Mouse (Mus musculus): ENCODE results near the gene Amotl1. TPM values are rescaled to one million over a fixed set of nuclear protein-coding genes. Genes with fewer than 3 reads are reported as not detected.

Gene Amotl1
- total and polyA plus RNA-seq, 2 experiments = 4.0 to 5.0 TPM

GRCm38 (mm10) chr9:14647849-14648248 lies 3.0 kb upstream of the Amotl1 start:
- TF ChIP-seq POLR2A (IDR thresholded peaks at IDR 0.05; ENCODE audit: extremely low read depth, insufficient read depth, low read length) (no peak), CTCF (IDR thresholded peaks at IDR 0.05; ENCODE audit: low read depth, low read length) (no peak)
- H3K4me3 ChIP-seq (ENCODE audit: insufficient read depth, low read depth, low read length) = no peak overlapping the region
- no peaks in the 10 kb centered on the region for H3K36me3 ChIP-seq (ENCODE audit: control insufficient read depth, insufficient read depth, low read length)
- no peaks in the 10 kb centered on the region for H3K4me1 ChIP-seq (ENCODE audit: control insufficient read depth, insufficient read depth, low read length)
- H3K79me2 ChIP-seq (ENCODE audit: control insufficient read depth, insufficient read depth, low read length) = no peaks in the 10 kb centered on the region
- DNase-seq (ENCODE audit: extremely low read depth, low read depth, low spot score) = no peak
- H3K27ac ChIP-seq (replicated peaks; ENCODE audit: insufficient read depth, low read depth, low read length) = no peak overlapping the region
- H3K27me3 ChIP-seq (ENCODE audit: control insufficient read depth, insufficient read depth, low read length) = no peaks in the 10 kb centered on the region
- no peak overlapping the region for H3K9ac ChIP-seq (ENCODE audit: low read depth, low read length)
- WGBS = 86% methylated on average over 8 of the region's 8 CpGs

GRCm38 (mm10) chr9:14646641-14647040 lies 1.8 kb upstream of the Amotl1 start:
- TF ChIP-seq POLR2A (IDR thresholded peaks at IDR 0.05; ENCODE audit: extremely low read depth, insufficient read depth, low read length) (no peak), CTCF (IDR thresholded peaks at IDR 0.05; ENCODE audit: low read depth, low read length) (no peak)
- no peaks in the 10 kb centered on the region for H3K79me2 ChIP-seq (ENCODE audit: control insufficient read depth, insufficient read depth, low read length)
- peak; percentile 79 for DNase-seq (ENCODE audit: extremely low read depth, low read depth, low spot score)

GRCm38 (mm10) chr9:14646061-14646460 lies 1.2 kb upstream of the Amotl1 start:
- 86% methylated on average over 3 of the region's 3 CpGs for WGBS

More at GRCm38 (mm10) chr9:14646641-14647040, 1.8 kb upstream of the Amotl1 start:
- WGBS = 91% methylated on average over 1 of the region's 1 CpGs
- no peak overlapping the region for H3K27ac ChIP-seq (replicated peaks; ENCODE audit: insufficient read depth, low read depth, low read length)
- no peak overlapping the region for H3K4me3 ChIP-seq (ENCODE audit: insufficient read depth, low read depth, low read length)
- H3K4me1 ChIP-seq (ENCODE audit: control insufficient read depth, insufficient read depth, low read length) = no peaks in the 10 kb centered on the region; the same call in 1 of the 2 replicates
- no peaks in the 10 kb centered on the region for H3K27me3 ChIP-seq (ENCODE audit: control insufficient read depth, insufficient read depth, low read length)
- no peaks in the 10 kb centered on the region for H3K36me3 ChIP-seq (ENCODE audit: control insufficient read depth, insufficient read depth, low read length)
- H3K9ac ChIP-seq (ENCODE audit: low read depth, low read length) = no peak overlapping the region

GRCm38 (mm10) chr9:14643328-14643727 lies 1.5 kb downstream of the Amotl1 start:
- TF ChIP-seq CTCF (IDR thresholded peaks at IDR 0.05; ENCODE audit: low read depth, low read length) (no peak), POLR2A (IDR thresholded peaks at IDR 0.05; ENCODE audit: extremely low read depth, insufficient read depth, low read length) (no peak)
- Histone ChIP-seq H3K79me2 (ENCODE audit: control insufficient read depth, insufficient read depth, low read length) (no peaks in the 10 kb centered on the region), H3K4me3 (ENCODE audit: insufficient read depth, low read depth, low read length) (no peak overlapping the region), H3K36me3 (ENCODE audit: control insufficient read depth, insufficient read depth, low read length) (no peaks in the 10 kb centered on the region), H3K27me3 (ENCODE audit: control insufficient read depth, insufficient read depth, low read length) (no peaks in the 10 kb centered on the region), H3K9ac (ENCODE audit: low read depth, low read length) (no peak overlapping the region), H3K27ac (replicated peaks; ENCODE audit: insufficient read depth, low read depth, low read length) (no peak overlapping the region), H3K4me1 (ENCODE audit: control insufficient read depth, insufficient read depth, low read length) (peaks cover 5% of the 10 kb centered on the region; the same call in 1 of the 2 replicates)
- DNase-seq (ENCODE audit: extremely low read depth, low read depth, low spot score) = no peak
- WGBS = 77% methylated on average over 6 of the region's 6 CpGs

More at GRCm38 (mm10) chr9:14646061-14646460, 1.2 kb upstream of the Amotl1 start:
- peak; percentile 51 for DNase-seq (ENCODE audit: extremely low read depth, low read depth, low spot score)
- Histone ChIP-seq H3K27me3 (ENCODE audit: control insufficient read depth, insufficient read depth, low read length) (no peaks in the 10 kb centered on the region), H3K9ac (ENCODE audit: low read depth, low read length) (no peak overlapping the region), H3K27ac (replicated peaks; ENCODE audit: insufficient read depth, low read depth, low read length) (no peak overlapping the region), H3K79me2 (ENCODE audit: control insufficient read depth, insufficient read depth, low read length) (no peaks in the 10 kb centered on the region), H3K36me3 (ENCODE audit: control insufficient read depth, insufficient read depth, low read length) (no peaks in the 10 kb centered on the region), H3K4me3 (ENCODE audit: insufficient read depth, low read depth, low read length) (no peak overlapping the region), H3K4me1 (ENCODE audit: control insufficient read depth, insufficient read depth, low read length) (no peaks in the 10 kb centered on the region; the same call in 1 of the 2 replicates)
- TF ChIP-seq CTCF (IDR thresholded peaks at IDR 0.05; ENCODE audit: low read depth, low read length) = no peak
- TF ChIP-seq POLR2A (IDR thresholded peaks at IDR 0.05; ENCODE audit: extremely low read depth, insufficient read depth, low read length) = no peak

- Histone ChIP-seq H3K27ac (replicated peaks; ENCODE audit: insufficient read depth, low read depth, low read length) (peak overlapping the region; percentile 31), H3K79me2 (ENCODE audit: control insufficient read depth, insufficient read depth, low read length) (no peaks in the 10 kb centered on the region), H3K4me1 (ENCODE audit: control insufficient read depth, insufficient read depth, low read length) (peaks cover 5% of the 10 kb centered on the region; the same call in 1 of the 2 replicates), H3K27me3 (ENCODE audit: control insufficient read depth, insufficient read depth, low read length) (no peaks in the 10 kb centered on the region), H3K9ac (ENCODE audit: low read depth, low read length) (no peak overlapping the region), H3K36me3 (ENCODE audit: control insufficient read depth, insufficient read depth, low read length) (no peaks in the 10 kb centered on the region), H3K4me3 (ENCODE audit: insufficient read depth, low read depth, low read length) (no peak overlapping the region)
- TF ChIP-seq POLR2A (IDR thresholded peaks at IDR 0.05; ENCODE audit: extremely low read depth, insufficient read depth, low read length) = no peak
- TF ChIP-seq CTCF (IDR thresholded peaks at IDR 0.05; ENCODE audit: low read depth, low read length) = no peak
- WGBS = 40% methylated on average over 5 of the region's 5 CpGs
- no peak for DNase-seq (ENCODE audit: extremely low read depth, low read depth, low spot score)
Observed at GRCm38 (mm10) chr9:14642251-14643021, 2.4 kb downstream of the Amotl1 start.

All from liver, adult 2 months (tissue).